Mouse (Mus musculus) hindlimb bud, embryonic 11.5 days (tissue): ENCODE data around the gene Tlcd2.

Experiments used
- DNase-seq: peaks from one replicate; pipeline ENCODE4 v3.0.0-alpha.2; 2012; ENCODE audit warnings: low read depth, low spot score; ENCODE audit errors: extremely low spot score

Tlcd2 gene

DNA sequence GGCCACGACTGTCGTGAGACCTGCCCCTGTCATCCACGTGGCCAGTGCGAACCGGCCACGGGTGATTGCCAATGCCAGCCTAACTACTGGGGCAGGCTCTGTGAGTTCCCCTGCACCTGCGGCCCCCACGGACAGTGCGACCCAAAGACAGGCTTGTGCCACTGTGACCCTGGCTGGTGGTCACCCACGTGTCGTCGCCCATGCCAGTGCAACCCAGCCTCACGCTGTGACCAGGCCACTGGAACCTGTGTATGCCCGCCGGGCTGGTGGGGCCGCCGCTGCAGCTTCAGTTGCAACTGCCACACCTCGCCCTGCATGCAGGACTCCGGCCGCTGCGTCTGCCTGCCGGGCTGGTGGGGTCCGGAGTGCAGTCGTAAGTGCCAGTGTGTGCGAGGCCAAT lies 53.7 kb downstream of the Tlcd2 start:
- no peak for DNase-seq

DNA sequence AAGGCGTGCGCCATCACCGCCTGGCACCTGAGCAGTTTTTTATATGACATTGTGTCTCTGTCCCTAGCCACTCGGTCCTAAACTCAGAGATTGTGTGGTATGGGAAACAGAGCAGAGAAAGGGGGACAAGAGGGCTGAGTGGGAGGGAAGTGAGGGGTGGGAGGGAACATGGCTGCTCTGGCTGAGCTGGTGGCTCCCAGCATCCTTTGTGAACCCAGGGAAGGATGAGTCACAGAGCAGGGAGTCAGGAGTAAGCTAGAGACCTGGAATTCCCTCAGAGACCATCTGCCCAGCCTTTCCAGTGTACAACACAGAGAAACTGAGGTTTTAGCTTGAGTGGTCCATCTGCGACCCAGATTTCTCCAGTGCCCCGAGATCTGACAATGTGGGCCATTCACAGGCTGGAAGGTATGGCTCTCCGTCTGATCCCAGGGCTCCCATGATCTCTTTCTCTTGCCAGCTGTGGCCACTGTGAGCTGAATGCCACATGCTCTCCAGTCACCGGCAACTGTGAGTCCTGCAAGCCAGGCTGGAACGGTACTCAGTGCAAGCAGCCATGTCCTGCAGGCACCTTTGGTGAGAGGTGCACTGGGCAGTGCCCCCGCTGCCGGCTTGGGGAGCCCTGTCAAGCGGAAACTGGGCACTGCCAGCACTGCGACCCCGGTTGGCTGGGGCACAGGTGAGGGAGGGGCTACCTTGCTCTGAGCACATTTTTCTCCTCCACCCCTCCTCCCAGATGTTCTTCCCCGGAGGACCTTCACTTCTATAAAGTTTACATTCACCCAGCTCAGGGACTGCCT lies 58.5 kb downstream of the Tlcd2 start:
- DNase-seq, result no peak
